Mouse (Mus musculus) limb, embryonic 13.5 days (tissue): ENCODE data around the gene Slc37a4. TPM values are rescaled to one million over a fixed set of nuclear protein-coding genes. Genes with fewer than 3 reads are reported as not detected.
"Not testable (repeated sequence)": the region's sequence is repeated elsewhere in the genome, so short reads cannot be mapped to it uniquely, and the experiment has no call there.

Source experiments
- ATAC-seq: fragments of 200-750 bp; cut with Nextera tagmentation; 2 replicates; pipeline ENCODE4 v1.8.0; 2017; ENCODE audit warnings: low read depth, moderate number of reproducible peaks, moderate TSS enrichment; ENCODE audit not compliant: low FRiP score
- H3K27ac ChIP-seq: fragments of 300-500 bp; sonication (generic); 2 replicates; pipeline ENCODE4 v1.5.1; 2015; ENCODE audit warnings: inconsistent platforms, mild to moderate bottlenecking, moderate library complexity
- H3K27me3 ChIP-seq: fragments of 300-500 bp; sonication (generic); 2 replicates; pipeline ENCODE4 v1.6.1; 2015; ENCODE audit warnings: mild to moderate bottlenecking, inconsistent platforms
- H3K36me3 ChIP-seq: fragments of 300-500 bp; sonication (generic); 2 replicates; pipeline ENCODE4 v1.6.1; 2015; ENCODE audit warnings: inconsistent platforms, mild to moderate bottlenecking, moderate library complexity
- H3K4me1 ChIP-seq: fragments of 300-500 bp; sonication (generic); 2 replicates; pipeline ENCODE4 v1.6.1; 2015; ENCODE audit warnings: inconsistent platforms
- H3K4me2 ChIP-seq: fragments of 300-500 bp; sonication (generic); replicated peaks from 2 replicates; pipeline ENCODE4 v1.6.1; 2015; ENCODE audit warnings: inconsistent platforms, mild to moderate bottlenecking, moderate library complexity
- H3K4me3 ChIP-seq: fragments of 300-500 bp; sonication (generic); 2 replicates; pipeline ENCODE4 v1.5.1; 2015; ENCODE audit warnings: moderate library complexity, mild to moderate bottlenecking, inconsistent platforms
- H3K9ac ChIP-seq: fragments of 300-500 bp; sonication (generic); 2 replicates; pipeline ENCODE4 v1.6.1; 2015; ENCODE audit warnings: mild to moderate bottlenecking, inconsistent platforms
- H3K9me3 ChIP-seq: fragments of 300-500 bp; sonication (generic); 2 replicates; pipeline ENCODE4 v1.6.1; 2016; ENCODE audit warnings: inconsistent platforms
- WGBS: fragments of 180-500 bp; shearing (Covaris S2); methylation state at CpG from one replicate; pipeline ENCODE4 v1.1.7; 2015; 5-methylcytosine and 5-hydroxymethylcytosine counted together
- polyA plus RNA-seq: library from polyadenylated mRNA; unstranded; fragments of >200 nt; fragmentation: Nextera tagmentation; extraction: Ambion mirVana; gene quantifications from 2 replicates; pipeline ENCODE4 v1.2.1, GENCODE M21; 2015

The Slc37a4 gene
- polyA plus RNA-seq, 1 experiment from 2014 or later: 11.1 TPM

DNA sequence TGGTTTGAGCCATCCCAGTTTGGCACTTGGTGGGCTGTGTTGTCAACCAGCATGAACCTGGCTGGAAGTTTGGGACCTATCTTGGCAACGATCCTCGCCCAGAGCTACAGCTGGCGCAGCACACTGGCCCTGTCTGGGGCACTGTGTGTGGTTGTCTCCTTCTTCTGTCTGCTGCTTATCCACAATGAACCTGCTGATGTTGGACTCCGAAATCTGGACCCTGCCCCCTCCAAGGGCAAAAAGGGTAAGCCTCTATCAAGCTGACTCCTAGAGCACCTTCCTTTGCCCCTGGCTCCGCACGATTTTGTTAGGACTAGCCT, 3.1 kb downstream of the Slc37a4 start:
- Histone ChIP-seq H3K4me2 (no peak overlapping the region), H3K27ac (no peak overlapping the region), H3K4me1 (peaks cover 14% of the 10 kb centered on the region), H3K27me3 (peaks cover 14% of the 10 kb centered on the region), H3K9ac (no peak overlapping the region), H3K4me3 (no peak overlapping the region), H3K9me3 (no peaks in the 10 kb centered on the region), H3K36me3 (peaks cover 53% of the 10 kb centered on the region)
- ATAC-seq: no peak
- WGBS: 94% methylated on average over 6 of the region's 6 CpGs

DNA sequence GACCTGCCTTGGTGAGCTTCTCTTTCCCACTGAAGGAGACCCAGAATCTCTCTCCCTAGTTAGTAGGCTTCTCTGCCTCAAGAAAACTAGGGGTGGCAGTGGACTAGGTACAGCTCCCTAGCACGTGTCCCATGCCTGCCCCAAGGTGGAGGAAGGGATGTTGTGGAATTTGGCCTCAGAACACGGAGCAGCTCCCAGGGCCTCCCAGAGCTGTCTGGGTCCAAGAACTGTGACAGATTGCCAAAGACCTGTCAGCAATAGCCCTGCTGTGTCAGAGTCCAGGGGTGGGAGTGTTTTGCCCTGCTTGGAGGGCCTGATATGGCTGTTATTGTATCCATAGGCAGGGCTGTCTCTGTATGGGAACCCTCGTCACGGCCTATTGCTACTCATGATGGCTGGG, 4.4 kb downstream of the Slc37a4 start:
- Histone ChIP-seq H3K4me3 (no peak overlapping the region), H3K9ac (no peak overlapping the region), H3K9me3 (no peaks in the 10 kb centered on the region), H3K36me3 (peaks cover 59% of the 10 kb centered on the region), H3K4me2 (no peak overlapping the region), H3K27me3 (peaks cover 14% of the 10 kb centered on the region), H3K27ac (no peak overlapping the region), H3K4me1 (peaks cover 20% of the 10 kb centered on the region)
- ATAC-seq: no peak
- whole genome bisulfite sequencing: 86% methylated on average over 4 of the region's 4 CpGs

DNA sequence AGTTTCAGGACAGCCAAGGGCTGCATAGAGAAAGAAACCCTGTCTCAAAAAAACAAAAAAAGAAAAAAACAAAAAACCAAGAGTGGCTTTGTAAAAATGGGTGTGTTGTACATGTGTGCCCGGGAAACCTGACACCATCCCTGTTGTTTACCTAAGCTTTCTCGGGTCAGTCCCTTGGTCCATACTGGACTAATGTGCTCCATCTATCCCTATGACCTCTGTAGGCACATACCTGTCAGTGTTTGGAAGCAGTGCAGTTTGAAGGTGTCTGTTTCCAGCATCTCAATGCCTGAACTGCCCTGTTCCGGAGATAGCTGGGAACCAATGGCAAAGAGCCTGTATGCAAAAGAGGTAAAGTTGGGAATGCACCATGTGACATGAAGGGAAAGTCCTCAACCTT, 8.4 kb downstream of the Slc37a4 start:
- no peaks in the 10 kb centered on the region for H3K27me3 ChIP-seq
- no peak for ATAC-seq
- H3K36me3 ChIP-seq: peaks cover 66% of the 10 kb centered on the region
- 0 out of 2 replicates have a peak overlapping the region, but pooled peaks have one; percentile 25 for H3K9ac ChIP-seq
- H3K9me3 ChIP-seq: no peaks in the 10 kb centered on the region
- WGBS: 85% methylated on average over 3 of the region's 3 CpGs
- H3K4me3 ChIP-seq: no peak overlapping the region
- H3K27ac ChIP-seq: no peak overlapping the region
- H3K4me2 ChIP-seq: no peak overlapping the region
- peaks cover 18% of the 10 kb centered on the region for H3K4me1 ChIP-seq

DNA sequence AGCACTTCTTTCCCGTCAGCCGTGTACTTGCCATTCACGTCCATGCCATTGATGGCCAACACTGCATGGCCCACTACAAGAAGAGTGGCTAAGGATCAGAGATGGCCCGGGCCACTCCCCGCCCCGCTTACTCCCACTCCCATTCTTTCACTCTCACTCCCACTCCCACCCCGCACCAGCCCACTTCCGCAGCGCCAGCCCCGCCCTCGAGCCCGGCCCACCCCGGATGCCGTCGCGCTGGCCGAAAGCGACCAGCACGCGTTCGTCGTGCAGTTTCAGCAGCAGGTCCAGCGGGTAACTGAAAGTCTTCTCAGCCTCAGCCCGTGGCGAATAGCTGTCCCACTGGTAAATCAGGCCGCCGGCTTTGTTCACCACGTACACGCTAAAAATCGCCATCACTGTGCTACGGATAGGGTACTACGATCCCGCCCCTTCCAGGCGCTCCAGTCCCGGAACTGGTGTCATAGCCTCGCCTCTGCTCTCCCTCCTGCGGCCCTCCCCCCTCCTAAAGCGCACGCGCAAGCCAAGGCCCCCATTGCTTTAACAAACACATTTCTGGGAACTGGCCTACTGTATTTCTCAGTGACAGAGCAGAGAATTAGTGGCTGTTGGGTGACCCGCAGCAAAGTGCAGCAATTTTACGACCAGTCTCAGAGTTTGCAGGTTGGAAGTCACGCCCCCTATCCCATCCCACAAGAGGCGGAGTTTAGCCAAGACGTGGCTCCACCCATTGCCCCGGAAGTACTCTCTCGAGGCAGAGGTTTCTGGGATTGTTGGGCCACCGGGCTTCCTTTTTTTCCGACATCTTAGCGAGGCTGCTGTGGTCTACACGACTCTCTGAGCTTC, 10.5 kb downstream of the Slc37a4 start, which contains the start of the genes Rps25 and Trappc4:
Gene Rps25, plus strand, starts transcription at position 234 of the 846 bp plus-strand sequence.
Gene Trappc4, minus strand, starts transcription at position 695 of the 846 bp plus-strand sequence.
- Histone ChIP-seq H3K27me3 (no peaks in the 10 kb centered on the region), H3K4me1 (peaks cover 18% of the 10 kb centered on the region), H3K4me2 (peak within 1 kb of the TSS; percentile 81), H3K36me3 (peaks cover 66% of the 10 kb centered on the region), H3K27ac (peak within 1 kb of the TSS; percentile 96), H3K9ac (peak within 1 kb of the TSS; percentile 91), H3K4me3 (peak within 1 kb of the TSS; percentile 85), H3K9me3 (no peaks in the 10 kb centered on the region)
- peak; percentile 97 for ATAC-seq
- WGBS: under 1% methylated on average over 51 of the region's 51 CpGs

DNA sequence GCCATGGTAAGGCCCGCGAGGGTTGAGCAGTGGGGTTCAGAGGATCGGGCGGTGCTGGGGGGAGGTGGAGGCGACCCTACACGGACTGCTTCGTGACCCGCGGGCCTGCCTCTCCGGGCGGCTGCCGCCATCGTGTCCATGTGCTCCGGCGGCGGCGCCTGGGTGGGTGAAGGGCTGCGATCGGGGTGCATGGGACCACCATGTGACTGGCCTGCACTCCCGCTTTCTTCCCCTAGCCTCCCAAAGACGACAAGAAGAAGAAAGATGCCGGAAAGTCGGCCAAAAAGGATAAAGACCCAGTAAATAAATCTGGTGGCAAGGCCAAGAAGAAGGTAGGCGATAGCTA, 11.1 kb downstream of the Slc37a4 start:
- peak overlapping the region; percentile 81 for H3K4me2 ChIP-seq
- H3K4me3 ChIP-seq: peak overlapping the region; percentile 85
- H3K27me3 ChIP-seq: no peaks in the 10 kb centered on the region
- no peaks in the 10 kb centered on the region for H3K9me3 ChIP-seq
- peak overlapping the region; percentile 96 for H3K27ac ChIP-seq
- peaks cover 18% of the 10 kb centered on the region for H3K4me1 ChIP-seq
- peak overlapping the region; percentile 91 for H3K9ac ChIP-seq
- under 1% methylated on average over 24 of the region's 24 CpGs for WGBS
- peaks cover 66% of the 10 kb centered on the region for H3K36me3 ChIP-seq
- ATAC-seq: peak; percentile 20; the same call in 1 of the 2 replicates

DNA sequence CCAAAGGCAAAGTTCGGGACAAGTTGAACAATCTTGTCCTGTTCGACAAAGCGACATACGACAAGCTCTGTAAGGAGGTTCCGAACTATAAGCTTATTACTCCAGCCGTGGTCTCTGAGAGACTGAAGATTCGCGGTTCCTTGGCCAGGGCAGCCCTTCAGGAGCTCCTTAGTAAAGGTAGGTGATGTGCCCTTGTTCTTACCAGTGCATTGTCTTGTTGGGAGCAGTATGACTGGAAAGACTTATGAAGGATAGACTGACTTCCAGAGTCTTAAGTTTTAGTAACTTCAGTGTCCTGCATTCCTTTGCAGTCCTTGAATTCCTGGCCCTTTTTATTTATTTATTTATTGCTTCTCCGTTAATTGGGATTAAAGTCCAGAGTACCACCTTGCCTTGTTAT, 12.0 kb downstream of the Slc37a4 start:
- peak overlapping the region; percentile 81 for H3K4me2 ChIP-seq
- H3K9ac ChIP-seq, H3K27me3 ChIP-seq, ATAC-seq, H3K9me3 ChIP-seq, H3K27ac ChIP-seq: not testable (repeated sequence)
- H3K4me3 ChIP-seq: peak overlapping the region; percentile 85
- H3K36me3 ChIP-seq: peaks cover 66% of the 10 kb centered on the region
- WGBS: 86% methylated on average over 9 of the region's 9 CpGs
- H3K4me1 ChIP-seq: peaks cover 18% of the 10 kb centered on the region

DNA sequence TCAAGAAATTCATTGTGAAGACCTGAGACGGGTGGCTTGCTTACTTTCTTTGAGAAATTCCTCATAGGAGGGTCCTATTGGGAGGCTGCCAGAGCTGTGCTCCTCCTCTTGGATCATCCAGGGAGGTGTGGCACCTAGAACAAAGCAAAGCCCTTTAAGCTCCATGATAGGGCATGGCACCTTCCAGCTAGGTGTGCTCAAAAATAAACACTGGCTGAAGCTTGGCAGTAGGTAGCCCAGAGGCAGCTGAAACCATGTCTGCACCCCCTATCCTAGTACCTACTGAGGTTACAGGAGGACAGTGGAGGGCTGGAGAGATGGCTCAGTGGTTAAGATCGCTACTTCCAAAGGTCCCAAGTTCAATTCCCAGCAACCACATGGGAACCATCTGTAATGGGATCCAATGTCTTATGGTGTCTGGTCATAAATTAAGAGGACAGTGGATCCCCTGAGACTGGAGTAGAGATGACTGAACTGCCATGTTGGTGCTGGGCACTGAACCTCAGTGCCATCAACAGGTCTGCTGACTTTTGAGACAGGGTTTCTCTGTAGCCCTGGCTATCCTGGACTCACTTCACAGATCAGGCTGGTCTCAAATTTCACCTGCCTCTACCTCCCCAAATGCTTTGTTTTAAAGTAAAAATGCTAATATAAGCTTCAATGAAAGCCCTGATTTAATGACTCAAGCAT, 14.1 kb downstream of the Slc37a4 start:
- peaks cover 15% of the 10 kb centered on the region for H3K4me1 ChIP-seq
- H3K4me2 ChIP-seq: no peak overlapping the region
- peak overlapping the region; percentile 13; the same call in 1 of the 2 replicates for H3K9ac ChIP-seq
- H3K27me3 ChIP-seq: no peaks in the 10 kb centered on the region
- no peak overlapping the region for H3K27ac ChIP-seq
- H3K9me3 ChIP-seq: no peaks in the 10 kb centered on the region
- no peak for ATAC-seq
- no peak overlapping the region for H3K4me3 ChIP-seq
- peaks cover 64% of the 10 kb centered on the region for H3K36me3 ChIP-seq
- 93% methylated on average over 2 of the region's 2 CpGs for WGBS

DNA sequence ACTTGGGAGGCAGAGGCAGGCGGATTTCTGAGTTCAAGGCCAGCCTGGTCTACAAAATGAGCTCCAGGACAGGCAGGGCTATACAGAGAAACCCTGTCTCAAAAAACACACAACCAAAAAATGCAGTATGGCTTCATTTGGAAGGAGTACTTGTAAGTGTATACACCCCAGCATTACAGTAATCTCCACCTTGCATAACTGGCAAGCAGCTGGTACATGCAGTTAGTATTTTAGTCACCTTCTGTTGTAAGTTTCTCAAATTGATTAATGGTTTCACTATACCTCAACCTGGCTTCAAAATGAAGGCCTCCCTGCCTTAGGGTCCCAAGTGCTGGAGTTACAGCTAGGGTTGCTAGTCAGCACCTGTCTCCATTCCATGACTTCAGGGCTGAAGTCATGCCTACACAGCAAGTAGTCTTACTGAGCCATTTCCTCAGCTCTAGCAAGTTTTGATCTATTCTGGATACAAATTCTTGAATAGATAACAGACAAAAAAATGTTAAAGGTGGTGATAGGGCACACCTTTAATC, 15.0 kb downstream of the Slc37a4 start:
- Histone ChIP-seq H3K4me1 (peaks cover 10% of the 10 kb centered on the region), H3K27ac (no peak overlapping the region), H3K4me2 (no peak overlapping the region), H3K27me3 (no peaks in the 10 kb centered on the region), H3K9me3 (no peaks in the 10 kb centered on the region), H3K9ac (no peak overlapping the region), H3K4me3 (no peak overlapping the region), H3K36me3 (peaks cover 71% of the 10 kb centered on the region)
- 81% methylated on average over 1 of the region's 1 CpGs for WGBS
- ATAC-seq: no peak

DNA sequence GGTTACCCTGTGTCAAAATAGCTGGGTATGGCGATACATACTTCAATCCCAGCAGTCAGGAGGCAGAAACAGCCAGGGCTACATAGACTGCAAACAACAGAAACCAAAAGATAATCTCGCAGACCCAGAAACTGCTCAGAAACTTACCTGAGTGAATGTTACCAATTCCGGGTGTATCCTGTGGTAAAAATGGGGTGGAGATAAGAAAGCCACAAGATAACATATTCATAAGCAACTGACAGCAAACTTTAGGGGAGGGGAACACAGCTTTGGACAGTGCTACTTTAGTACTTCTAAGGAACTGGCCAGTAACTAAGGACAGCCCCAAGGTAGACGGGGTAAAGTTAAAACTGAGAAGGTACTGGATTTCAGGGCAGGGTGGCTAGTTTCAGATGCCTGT, 15.7 kb downstream of the Slc37a4 start:
- WGBS: 84% methylated on average over 4 of the region's 4 CpGs
- Histone ChIP-seq H3K27me3 (no peaks in the 10 kb centered on the region), H3K36me3 (peaks cover 71% of the 10 kb centered on the region), H3K4me2 (no peak overlapping the region), H3K9ac (no peak overlapping the region), H3K4me1 (peaks cover 14% of the 10 kb centered on the region), H3K9me3 (no peaks in the 10 kb centered on the region), H3K4me3 (no peak overlapping the region), H3K27ac (no peak overlapping the region)
- ATAC-seq: no peak

DNA sequence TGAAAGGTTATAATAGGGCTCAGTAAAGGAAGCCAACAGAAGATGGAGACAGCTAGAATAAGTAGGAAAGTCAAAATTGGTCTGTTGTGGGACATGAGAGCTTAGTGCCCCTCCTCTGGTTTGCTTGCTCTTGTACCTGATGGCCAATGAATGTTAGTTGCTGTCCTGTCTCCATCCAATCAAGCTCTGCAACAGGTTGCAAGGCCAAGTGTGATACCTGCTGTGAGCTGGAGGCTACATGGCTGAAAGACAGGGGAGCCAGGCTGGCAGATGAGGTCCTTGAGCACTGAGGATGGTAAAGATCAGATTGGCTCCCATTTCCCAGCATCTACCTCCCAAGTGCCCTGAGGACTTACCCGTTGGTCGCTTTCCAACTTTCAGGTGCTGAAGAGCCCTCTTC, 16.1 kb downstream of the Slc37a4 start:
- H3K36me3 ChIP-seq: peaks cover 71% of the 10 kb centered on the region
- no peak for ATAC-seq

DNA sequence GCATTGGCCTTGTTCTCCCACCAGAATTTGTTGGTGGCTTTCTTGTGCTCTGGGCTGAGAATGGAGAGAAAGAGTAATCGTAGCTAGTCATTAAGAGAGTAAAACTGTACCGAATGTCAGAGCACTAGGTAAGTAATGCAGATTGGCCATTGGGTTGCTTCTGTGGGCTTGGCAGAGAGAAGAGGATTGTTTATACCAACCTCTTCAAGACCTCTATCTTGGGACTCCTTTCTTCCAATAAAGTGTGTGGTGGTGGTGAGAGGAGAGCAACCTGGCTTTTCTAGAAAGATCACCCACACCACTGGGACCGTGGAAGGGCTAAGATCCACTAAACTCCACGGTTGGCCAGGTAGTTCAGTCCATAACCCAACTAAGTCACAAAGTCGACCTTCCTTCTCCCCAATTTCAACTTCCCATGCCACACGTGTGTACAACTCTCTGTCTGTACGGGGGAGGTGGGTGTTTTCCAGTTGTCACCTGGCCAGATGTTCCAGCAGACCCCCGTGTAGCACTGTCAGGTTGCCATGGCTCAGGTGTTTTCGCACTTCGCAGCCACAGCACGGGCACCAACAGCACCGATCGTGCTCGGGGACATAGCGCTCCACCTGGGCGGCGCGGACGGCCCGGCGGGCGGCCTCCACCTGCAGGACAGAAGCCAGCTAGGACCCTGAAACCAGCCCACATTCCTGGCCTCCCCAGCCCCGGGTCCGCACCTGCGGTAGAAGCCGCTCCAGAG, 20.7 kb downstream of the Slc37a4 start:
- Histone ChIP-seq H3K27me3 (no peaks in the 10 kb centered on the region), H3K9me3 (no peaks in the 10 kb centered on the region)

More for the DNA sequence above, 16.1 kb downstream of the Slc37a4 start:
- Histone ChIP-seq H3K4me1 (peaks cover 16% of the 10 kb centered on the region), H3K9me3 (no peaks in the 10 kb centered on the region), H3K4me3 (no peak overlapping the region), H3K27me3 (no peaks in the 10 kb centered on the region), H3K4me2 (no peak overlapping the region), H3K9ac (no peak overlapping the region), H3K27ac (no peak overlapping the region)
- 90% methylated on average over 2 of the region's 2 CpGs for WGBS

More for the DNA sequence above, 20.7 kb downstream of the Slc37a4 start:
- H3K36me3 ChIP-seq: peaks cover 34% of the 10 kb centered on the region
- peak overlapping the region; percentile 70; the same call in 1 of the 2 replicates for H3K27ac ChIP-seq
- peak overlapping the region; percentile 87 for H3K4me2 ChIP-seq
- peak overlapping the region; percentile 85 for H3K4me3 ChIP-seq
- WGBS: 6% methylated on average over 26 of the region's 26 CpGs
- peak overlapping the region; percentile 85 for H3K9ac ChIP-seq
- peaks cover 11% of the 10 kb centered on the region for H3K4me1 ChIP-seq
- ATAC-seq: peak; percentile 65
